Mouse (Mus musculus) stomach, postnatal 0 days (tissue): ENCODE measurements at regions not wholly inside any gene's neighbourhood (a gene's known extent, or its start where the extent isn't known, plus 50 kb on each side); places are given as distances from the start of the nearest gene placed in this dataset.

Experiments used
- CTCF ChIP-seq: IDR thresholded peaks from 2 replicates; pipeline ENCODE4 v1.5.1; 2016; ENCODE audit warnings: antibody characterized with exemption, low read depth, mild to moderate bottlenecking, moderate library complexity
- EP300 ChIP-seq: optimal IDR thresholded peaks from 2 replicates; pipeline ENCODE3; 2016; ENCODE audit warnings: antibody characterized with exemption

DNA sequence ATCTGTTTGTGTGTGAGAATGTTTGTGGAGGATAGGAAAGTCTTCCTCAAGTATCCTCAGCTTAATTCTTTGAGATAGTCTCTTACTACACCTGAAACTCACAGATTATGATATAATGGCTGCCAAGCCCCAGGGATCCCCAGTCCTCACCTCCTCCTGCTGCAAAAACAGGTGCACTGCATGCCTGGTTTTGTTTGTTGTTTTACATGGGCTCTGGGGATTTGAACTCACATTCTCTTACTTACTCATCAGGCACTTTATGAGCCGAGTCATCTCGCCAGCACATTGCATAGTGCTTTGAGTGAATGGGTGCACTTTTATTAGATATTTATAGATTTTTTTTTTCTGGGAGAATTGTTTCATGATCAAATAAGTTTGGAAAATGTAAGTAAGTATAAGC lies 56.3 kb downstream of the Mterf1b start:
- no peak for TF ChIP-seq CTCF
- TF ChIP-seq EP300 = no peak
